Mouse (Mus musculus): Measurements from ENCODE around the gene Ugt1a8.
"Not testable (repeated sequence)": the region's sequence is repeated elsewhere in the genome, so short reads cannot be mapped to it uniquely, and the experiment has no call there.

Ugt1a8 gene

GRCm38 (mm10) chr1:88109027-88109557, 21.5 kb downstream of the Ugt1a8 start:
- DNase-seq (ENCODE audit: low read depth), result not testable (repeated sequence)

GRCm38 (mm10) chr1:88109604-88110003, 22.0 kb downstream of the Ugt1a8 start:
- DNase-seq (ENCODE audit: low read depth), result not testable (repeated sequence)

- DNase-seq (ENCODE audit: low read depth), result not testable (repeated sequence)
Measured at GRCm38 (mm10) chr1:88112769-88113168, 25.2 kb downstream of the Ugt1a8 start.

DNA sequence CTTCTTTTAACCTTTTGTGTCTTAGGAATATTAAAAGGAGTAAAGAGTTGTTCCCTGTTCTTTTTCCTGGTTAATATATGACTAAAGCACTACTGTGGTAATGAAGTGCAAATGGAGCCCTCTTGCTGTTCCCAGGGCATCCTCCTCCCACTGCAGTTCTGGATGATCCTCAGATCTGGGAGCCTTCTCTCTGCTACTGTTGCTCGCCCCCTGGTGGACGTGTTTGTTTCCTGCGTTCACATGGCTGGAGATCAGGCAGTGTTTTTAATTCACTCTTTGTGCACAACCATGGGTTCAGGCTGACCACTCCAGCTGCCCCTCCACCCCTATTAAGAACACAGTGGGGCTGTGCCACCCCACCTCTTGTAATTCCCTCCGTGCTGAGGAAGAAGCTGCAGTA, 32.9 kb downstream of the Ugt1a8 start:
- peak; percentile 43 for DNase-seq (ENCODE audit: low read depth)

DNA sequence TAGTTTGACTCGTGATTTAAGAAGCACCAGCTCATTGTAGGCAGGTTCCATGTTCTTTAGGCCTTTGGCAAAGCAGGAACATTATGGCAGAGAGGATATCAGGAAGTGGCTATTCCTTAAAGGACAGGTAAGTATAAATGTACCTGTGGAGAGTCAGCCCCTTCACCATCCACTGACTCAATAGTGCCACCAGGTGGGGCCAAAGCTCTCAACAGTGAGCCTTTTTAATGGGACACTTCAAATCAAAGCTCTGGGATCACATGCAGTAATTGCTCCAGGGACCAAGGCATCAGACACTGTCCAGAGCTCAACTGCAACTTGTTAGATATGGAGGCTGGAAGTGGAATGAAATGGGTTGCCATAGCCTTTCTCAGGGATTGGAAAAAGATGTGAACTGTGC, 33.9 kb downstream of the Ugt1a8 start:
- DNase-seq (ENCODE audit: low read depth), result peak; percentile 64

GRCm38 (mm10) chr1:88125827-88126360, 38.3 kb downstream of the Ugt1a8 start:
- not testable (repeated sequence) for DNase-seq (ENCODE audit: low read depth)

- peak; percentile 72 for DNase-seq (ENCODE audit: low read depth)
Measured at GRCm38 (mm10) chr1:88129091-88129490, 41.5 kb downstream of the Ugt1a8 start.

- DNase-seq (ENCODE audit: low read depth), result not testable (repeated sequence)
Measured at GRCm38 (mm10) chr1:88130223-88130622, 42.6 kb downstream of the Ugt1a8 start.

DNA sequence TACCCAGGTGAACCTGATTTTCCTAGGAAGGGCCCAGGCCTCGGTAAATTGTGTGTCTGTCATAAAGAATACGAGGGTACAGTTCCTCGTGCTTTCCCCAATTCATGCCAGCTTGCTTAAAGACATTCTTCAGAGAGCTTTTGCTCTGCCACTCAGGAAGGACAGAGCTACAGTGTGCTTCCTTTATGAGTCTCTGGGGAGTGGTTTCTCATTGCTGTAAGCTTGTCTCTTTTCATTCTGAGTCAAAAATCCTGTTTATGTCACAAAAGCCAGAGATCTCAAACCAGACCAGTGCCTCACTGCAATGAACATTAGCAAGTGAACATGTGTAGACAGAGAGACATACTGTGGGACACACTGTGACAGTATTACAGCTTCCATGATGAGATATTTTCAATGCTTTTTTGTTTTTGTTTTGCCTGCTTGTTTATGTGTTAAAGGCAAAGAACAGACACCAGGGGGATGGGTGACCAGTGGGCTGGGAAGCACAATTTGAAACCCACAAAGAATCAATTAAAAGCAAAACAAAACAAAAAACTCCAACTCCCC, 46.4 kb downstream of the Ugt1a8 start:
- peak; percentile 37 for DNase-seq (ENCODE audit: low read depth)

DNA sequence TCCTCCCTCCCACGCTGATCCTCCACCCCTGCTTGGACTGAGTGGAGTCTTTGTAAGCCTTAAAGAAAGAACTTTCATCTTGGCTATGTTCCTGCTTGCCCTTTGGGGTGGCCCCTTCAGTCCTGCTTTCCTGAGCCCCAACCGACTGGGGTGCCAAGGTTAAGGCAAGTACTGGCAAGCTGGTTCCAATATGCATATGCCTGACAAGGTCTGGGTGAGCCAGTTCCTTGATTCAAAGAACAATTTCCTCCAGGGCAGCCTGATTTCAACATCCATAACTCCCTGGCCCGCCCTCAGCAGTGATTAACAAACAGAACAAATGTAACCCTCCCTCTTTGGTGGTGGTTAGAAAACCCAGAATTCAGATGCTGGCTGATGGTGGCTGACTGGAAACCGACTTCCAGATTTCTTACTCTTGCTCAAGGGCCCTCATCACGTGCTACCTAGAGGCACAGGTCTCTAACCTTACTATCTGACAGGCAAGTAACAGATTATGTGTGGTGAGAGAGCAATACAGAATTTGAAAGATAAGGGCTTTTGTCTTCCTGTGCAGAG, 46.9 kb downstream of the Ugt1a8 start, which contains the start of gene Ugt1a6a:
Gene Ugt1a6a, plus strand, starts transcription at position 353 of the 555 bp plus-strand sequence.
- peak; percentile 90 for DNase-seq (ENCODE audit: low read depth)

GRCm38 (mm10) chr1:88135229-88135904, 47.8 kb downstream of the Ugt1a8 start:
- peak; percentile 86 for DNase-seq (ENCODE audit: low read depth)

DNA sequence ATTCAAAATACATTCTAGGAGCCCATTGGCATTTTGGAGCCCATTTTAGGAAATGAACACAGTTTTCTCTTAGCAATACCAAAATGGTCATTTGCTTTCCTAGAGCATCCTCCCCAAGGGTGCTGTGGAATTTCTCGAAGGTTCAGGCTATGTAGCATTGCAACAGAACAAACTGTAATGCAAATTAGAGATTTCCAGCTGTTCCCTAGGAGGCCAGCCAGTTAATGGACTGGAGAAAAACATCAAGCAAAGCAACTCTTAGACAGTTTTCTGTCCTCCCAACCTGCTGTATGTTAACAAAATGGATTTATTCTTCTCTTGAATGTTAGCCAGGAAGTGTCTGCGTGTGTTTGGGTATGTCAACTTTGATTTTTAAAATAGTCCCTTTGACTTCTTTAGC, 49.0 kb downstream of the Ugt1a8 start:
- DNase-seq (ENCODE audit: low read depth), result peak; percentile 73

- DNase-seq (ENCODE audit: low read depth), result no peak
Measured at GRCm38 (mm10) chr1:88137264-88137663, 49.7 kb downstream of the Ugt1a8 start.

GRCm38 (mm10) chr1:88138145-88138544, 50.5 kb downstream of the Ugt1a8 start:
- no peak for DNase-seq (ENCODE audit: low read depth)

DNA sequence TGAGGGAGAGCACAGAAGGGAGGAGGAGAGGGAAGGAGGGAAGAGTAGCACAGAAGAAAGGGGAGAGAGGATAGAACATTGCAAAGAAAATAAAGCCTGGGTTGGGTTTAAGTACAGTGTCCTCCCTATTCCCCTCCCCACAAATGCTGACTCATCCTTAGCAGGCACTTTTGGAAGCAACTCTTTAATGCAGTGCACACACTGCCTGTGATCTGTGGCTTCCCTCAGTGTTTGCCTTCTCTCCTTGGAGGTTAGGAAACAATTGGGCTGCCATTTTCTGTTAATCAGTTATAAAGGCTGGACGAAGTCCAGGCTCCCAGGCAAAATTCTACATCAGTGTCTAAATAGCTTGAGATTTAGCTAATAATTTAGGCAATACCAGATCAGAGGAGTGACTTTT, 52.9 kb downstream of the Ugt1a8 start:
- peak; percentile 84 for DNase-seq (ENCODE audit: low read depth)

DNA sequence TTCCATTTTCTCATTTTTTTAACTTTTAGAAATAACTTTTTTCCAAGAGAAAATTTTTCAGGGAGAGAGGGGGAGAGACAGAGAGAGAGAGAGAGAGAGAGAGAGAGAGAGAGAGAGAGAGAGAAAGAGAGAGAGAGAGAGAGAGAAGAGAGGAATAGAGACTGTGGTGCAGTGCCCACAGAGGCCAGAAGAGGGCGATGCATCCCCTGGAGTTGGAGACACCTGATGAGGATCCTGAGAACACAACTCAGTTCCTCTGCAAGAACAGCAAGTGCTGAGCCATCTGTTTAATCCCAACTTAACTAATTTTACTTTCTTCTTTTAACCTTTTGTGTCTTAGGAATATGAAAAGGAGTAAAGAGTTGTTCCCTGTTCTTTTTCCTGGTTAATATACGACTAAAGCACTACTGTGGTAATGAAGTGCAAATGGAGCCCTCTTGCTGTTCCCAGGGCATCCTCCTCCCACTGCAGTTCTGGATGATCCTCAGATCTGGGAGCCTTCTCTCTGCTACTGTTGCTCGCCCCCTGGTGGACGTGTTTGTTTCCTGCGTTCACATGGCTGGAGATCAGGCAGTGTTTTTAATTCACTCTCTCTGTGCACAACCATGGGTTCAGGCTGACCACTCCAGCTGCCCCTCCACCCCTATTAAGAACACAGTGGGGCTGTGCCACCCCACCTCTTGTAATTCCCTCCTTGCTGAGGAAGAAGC, 56.5 kb downstream of the Ugt1a8 start:
- peak; percentile 79 for DNase-seq (ENCODE audit: low read depth)

DNA sequence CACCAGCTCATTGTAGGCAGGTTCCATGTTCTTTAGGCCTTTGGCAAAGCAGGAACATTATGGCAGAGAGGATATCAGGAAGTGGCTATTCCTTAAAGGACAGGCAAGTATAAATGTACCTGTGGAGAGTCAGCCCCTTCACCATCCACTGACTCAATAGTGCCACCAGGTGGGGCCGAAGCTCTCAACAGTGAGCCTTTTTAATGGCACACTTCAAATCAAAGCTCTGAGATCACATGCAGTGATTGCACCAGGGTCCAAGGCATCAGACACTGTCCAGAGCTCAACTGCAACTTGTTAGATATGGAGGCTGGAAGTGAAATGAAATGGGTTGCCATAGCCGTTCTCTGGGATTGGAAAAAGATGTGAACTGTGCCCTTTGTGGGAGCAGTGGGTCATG, 57.7 kb downstream of the Ugt1a8 start:
- DNase-seq (ENCODE audit: low read depth), result peak; percentile 71

GRCm38 (mm10) chr1:88150133-88150532, 62.5 kb downstream of the Ugt1a8 start:
- DNase-seq (ENCODE audit: low read depth), result peak; percentile 54

- no peak for DNase-seq (ENCODE audit: low read depth)
Measured at GRCm38 (mm10) chr1:88158430-88158829, 70.8 kb downstream of the Ugt1a8 start.

- DNase-seq (ENCODE audit: low read depth), result no peak
Measured at GRCm38 (mm10) chr1:88165711-88166110, 78.1 kb downstream of the Ugt1a8 start, which contains the start of gene Ugt1a5. Gene Ugt1a5 (plus strand): TSS chr1:88166012.

GRCm38 (mm10) chr1:88172190-88172589, 84.6 kb downstream of the Ugt1a8 start:
- DNase-seq (ENCODE audit: low read depth), result not testable (repeated sequence)

DNA sequence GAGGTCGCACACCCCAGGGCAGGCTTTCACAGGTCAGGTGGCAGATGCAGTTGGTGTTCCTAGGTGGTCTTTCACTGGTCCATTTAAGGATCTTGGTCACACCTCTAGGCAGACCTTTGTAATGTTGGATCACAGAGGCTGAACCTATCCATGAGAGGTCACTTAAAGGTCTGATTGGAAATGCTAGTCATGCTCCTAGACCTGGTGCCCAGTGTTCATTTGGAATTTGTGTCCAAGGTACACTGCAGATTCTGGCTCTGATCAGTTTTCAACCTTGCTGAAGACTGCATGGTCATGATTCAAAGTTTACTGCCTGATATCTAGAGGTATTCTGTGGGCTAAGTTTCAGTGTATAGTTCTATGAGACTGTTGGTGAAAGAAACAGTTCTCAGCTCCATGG, 92.0 kb downstream of the Ugt1a8 start:
- no peak for DNase-seq (ENCODE audit: low read depth)
